Mouse (Mus musculus): ENCODE results near the gene Syn2.

Gene Syn2

DNA sequence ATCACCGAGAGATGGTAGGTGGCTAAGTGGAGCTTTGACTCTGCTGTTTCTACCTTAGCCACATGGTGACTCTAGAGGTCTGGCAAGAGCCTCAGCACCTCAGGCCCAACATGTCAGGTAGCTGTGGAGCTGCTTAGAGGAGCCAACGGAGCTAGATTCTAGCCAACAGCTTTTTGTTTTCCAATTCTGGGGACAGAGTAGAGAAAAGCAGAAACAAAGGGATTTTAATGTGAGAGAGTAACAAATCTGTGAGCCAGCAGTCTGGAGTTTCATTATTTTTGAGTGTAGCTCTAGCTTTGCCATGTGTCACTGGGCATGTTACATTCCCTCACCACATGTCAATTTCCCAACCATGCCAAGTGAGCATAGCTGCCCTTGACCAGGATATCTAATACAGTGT, 109.5 kb downstream of the Syn2 start:
- no peak for DNase-seq (ENCODE audit: low read depth, low spot score)

DNA sequence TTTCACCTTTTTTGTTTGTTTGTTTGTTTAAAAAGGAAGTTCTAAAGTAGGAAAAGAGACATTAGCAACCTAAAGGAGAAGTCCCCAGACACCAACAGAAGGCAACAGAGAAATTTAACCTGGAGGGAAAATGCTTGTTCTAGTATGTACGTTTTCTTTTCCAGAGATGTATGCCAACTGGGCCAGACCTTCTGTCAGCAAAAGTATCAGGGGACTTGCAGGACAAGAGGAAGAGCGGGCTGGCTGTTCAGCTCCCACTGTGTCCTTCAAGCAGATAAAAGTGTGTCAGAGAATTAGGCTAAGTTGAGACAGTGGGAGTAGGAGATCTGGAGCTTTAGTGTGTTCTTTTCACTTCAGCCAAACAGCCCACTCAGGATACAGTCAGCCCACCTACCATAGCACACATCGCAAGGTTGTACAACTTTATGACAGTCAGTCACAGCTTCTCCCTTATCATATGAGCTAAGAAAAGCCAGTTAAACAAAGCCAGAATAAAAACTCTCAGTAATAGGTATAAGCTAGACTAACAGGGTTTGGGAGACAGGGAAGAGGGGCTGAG, 110.9 kb downstream of the Syn2 start:
- no peak for DNase-seq (ENCODE audit: low read depth, low spot score)

DNA sequence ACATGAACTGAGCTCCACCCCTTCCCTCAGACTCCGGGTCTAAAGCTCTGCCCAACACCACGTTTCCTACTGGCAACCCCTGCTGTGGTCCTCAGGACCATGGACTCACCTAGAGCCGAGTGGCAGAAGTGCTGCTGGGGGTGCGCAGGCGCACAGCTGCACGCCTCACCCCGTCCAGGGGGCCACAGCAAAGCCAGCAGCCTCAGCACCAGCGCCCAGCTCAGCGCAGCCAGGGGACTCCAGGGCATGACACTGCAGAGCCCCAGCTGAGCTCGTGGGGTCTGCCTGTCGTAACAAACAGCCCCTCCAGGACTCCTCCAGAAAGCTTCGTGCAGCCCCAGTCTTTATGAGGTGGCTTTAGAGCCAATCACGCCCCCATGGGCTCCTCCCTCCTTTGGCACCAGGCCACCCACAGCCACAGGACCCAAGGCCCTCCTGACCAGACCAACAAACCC, 116.9 kb downstream of the Syn2 start:
- DNase-seq (ENCODE audit: low read depth, low spot score): no peak

DNA sequence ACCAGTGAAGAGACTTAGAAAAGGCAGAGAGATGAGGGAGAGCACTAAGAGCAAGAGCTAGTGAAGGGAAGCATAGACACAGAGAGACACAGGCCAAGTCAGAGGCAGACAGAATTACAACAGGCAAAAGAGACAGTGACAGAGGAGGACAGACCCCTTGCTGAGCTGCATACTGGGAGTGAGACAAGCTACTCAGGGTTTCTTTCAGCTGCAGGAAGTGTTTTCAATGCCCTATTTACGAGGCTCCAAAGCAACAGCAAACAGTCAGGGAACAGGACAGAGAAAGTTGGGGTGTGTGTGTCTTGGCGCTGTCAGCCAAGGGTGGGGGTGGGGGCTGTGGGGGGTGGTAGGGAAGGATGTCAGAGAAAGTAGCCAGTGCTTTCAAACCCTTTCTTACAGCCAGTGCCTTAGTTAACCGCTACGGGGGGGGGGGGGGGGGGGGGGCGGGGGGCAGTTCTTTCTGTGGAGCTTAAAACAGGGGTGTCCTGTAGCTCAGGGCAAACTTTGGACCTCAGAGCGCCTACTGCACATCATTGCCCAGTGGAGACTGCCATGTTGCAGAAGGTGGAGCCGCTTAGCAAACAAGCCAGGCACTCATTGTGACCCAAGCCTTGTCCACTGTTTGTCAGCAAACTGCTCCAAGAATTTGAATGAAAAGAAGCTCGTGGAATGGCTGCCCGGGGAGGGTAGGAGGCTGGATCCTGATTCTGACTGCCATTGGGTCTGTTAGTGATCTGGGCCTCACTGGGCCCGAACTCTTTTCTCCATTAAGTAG, 117.6 kb downstream of the Syn2 start, which contains the start of gene Timp4:
Timp4 (minus strand) TSS at position 107 of the 775 bp plus-strand sequence.
- DNase-seq (ENCODE audit: low read depth, low spot score): no peak

DNA sequence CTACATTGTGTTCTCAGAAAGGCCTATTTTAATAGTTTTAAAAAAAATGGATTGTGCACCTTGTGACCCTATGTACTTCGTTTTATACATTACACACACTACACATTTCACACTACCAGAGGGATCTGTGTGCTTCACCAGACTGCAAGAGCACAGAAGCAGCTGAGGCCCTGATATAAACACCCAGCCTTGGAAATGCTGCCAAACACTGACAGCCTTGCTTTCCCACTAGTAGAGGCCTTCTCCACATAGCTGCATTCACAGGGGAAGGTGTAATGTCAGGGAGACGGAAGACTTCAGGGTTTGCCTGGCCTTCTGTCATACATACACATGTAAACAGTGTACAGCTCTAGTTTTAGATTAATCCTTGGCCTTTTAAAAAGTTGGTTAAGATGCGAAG, 120.5 kb downstream of the Syn2 start:
- DNase-seq (ENCODE audit: low read depth, low spot score): no peak

DNA sequence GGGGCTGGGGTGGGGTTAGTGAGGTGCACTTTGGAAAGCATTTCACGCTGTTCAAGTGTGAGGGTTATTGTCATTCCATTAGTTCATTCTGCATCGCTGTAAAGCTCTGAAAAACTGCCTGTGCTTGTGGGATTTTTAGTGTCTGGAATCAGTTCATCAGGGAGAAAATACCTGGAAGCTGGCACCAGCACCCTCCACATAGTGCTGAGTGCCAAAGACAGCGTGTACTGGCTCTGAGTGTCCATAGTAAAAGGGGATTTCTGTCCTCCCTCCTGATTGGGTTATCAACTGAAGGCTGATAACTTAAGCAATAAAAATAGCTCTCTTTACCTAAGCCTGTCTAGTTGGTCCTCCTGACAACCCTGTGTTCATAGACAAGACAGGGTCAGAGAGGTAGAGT, 125.8 kb downstream of the Syn2 start:
- no peak for DNase-seq (ENCODE audit: low read depth, low spot score)

DNA sequence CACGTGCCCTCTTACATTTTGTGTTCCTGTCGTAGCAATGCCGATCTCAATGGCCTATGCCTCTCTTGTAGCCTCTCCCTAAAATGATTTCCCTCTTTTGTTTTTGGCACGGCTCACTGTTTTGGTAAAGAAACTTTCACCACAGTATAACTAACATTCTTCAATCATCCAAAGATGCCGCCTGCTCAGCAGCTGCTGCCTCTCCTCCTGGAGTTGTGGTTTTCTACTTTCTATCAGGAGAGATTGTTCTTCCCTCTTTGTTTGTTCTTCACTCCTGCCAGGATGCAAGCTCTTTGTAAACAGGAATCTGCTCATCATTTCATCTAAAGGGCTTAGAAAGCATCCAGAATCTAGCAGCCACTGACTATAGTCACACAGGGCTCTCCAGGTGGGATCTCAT, 132.1 kb downstream of the Syn2 start:
- no peak for DNase-seq (ENCODE audit: low read depth, low spot score)

DNA sequence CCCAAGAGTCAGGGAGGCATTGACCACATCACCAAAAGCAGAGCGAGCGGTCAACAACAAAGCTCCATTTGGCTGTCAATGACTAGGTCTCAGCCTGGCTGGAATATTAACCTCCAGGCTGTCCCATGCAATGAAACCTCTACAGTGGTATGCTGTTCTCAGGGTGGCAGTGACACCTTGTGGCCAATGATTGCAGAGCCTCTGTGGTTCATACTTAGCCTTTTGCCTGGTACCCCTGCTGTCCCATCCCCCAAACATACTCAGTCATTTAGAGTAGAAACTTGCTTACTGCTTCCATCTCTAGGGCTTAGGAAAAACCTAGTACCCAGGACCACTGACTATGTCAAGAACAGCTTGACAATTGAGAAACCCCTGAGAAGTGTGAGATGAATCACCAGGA, 133.2 kb downstream of the Syn2 start:
- peak; percentile 46 for DNase-seq (ENCODE audit: low read depth, low spot score)

DNA sequence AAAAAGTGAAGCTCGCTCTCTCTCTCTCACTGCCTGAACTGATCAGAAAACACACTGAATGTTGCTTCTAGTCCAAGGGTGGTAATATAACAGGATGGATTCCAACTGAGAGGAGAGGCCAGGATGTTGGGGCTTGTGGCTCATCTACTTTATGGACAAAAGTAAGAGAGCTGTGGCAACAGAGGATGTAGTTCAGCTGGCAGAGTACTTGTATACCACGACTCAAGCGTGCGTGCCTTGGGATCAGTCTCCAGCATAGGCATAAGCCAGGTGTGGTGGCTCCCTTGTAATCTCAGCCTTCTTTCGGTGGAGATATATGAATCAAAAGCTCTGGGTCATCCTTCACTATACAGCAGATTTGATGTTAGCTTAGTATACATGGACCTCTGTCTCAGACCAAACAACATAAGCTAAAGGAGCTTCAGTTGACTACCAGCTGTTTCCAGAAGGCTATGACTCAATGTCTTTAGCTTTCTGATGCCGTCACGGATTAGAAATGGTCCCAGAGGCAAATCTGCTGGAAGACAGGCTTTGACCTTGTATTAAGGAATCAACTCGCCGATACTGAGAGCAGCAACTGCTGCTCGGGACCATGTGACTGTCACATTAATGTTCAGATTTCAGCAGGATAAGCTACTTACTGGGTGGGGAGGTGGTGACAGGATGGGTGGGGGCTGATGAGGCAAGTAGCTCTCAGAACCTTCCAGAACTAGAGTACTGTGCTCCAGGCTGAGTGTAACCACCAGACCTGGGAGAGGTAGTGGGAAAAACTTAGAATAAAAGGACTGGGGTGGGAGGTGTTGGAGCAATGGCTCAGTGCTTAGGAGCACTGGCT, 134.1 kb downstream of the Syn2 start:
- DNase-seq (ENCODE audit: low read depth, low spot score): no peak

DNA sequence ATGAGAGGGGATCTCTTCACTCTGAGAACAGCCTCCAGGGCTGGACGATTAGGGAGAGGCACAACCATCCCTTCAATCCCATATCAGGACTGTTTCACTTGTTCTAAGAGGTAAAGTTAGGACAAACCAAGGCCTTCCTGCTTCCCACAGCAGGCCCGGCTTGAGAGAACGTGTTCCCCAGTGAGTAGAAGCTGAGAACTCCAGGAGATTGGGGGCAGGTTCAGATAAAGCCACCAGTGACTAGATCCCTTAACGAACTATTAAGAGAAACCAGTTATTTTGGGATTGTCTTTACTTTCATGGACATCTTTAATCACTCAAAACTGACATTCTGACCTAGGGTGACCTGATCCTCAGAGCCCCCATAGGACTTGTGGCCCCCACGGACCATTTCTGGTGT, 134.9 kb downstream of the Syn2 start:
- no peak for DNase-seq (ENCODE audit: low read depth, low spot score)

DNA sequence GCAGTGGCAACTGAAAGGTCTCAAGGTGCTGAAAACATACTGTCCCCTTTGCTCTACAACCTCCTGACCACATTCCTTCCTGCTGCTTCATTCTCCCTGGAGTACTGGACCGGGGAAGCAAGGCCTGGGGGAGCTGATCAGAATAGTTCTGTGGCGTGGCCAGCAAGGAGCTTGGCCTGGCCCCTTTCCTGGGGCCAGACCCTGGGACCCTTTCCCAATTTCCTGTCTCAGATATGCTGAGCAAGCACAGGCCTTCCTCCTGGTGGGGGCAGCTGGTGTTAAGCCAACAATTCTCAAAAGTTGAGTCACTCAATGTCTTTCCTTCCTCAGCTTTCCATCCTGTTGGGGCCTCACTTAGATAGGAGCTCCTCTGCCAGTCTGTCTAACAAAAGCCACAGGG, 135.4 kb downstream of the Syn2 start:
- DNase-seq (ENCODE audit: low read depth, low spot score): no peak

DNA sequence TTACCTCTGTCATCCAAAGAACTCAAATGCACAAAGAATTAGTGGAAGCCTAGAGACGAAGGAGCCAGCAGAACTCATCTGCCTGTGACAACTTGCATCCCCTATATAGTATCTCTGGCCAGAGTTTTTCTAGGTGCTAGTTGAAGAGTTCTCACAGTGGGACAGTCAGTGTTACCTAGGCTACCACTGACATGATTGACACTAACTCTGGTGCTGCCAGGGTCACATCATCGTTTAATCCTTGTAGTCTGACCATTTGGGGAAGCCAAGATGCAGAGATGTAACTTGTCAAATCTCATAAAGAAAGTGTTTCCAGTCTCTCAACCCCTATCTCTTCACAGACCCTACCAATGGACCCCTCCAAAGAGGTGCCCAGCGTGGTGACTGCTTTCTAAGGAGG, 136.6 kb downstream of the Syn2 start:
- no peak for DNase-seq (ENCODE audit: low read depth, low spot score)

DNA sequence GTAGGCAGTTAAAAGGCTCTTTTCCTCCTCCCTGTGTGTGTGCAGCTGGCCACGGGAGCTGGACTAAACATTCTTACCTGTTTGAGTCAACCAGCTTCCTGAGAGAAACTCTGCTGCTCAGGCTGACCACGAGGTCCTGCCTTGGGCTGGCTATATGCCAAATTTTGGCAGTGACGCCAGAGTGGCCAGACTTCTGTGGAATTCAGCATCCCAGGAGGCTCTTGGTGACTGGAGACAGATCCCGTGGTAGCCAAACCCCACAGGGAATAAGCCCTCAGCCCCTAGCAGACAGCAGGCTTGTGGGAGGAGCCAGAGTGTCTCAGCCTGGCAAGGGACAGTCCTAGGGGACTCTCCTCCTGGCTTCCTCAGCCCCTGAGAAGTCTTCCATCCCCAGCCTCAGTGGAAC, 137.2 kb downstream of the Syn2 start:
- DNase-seq (ENCODE audit: low read depth, low spot score): no peak

DNA sequence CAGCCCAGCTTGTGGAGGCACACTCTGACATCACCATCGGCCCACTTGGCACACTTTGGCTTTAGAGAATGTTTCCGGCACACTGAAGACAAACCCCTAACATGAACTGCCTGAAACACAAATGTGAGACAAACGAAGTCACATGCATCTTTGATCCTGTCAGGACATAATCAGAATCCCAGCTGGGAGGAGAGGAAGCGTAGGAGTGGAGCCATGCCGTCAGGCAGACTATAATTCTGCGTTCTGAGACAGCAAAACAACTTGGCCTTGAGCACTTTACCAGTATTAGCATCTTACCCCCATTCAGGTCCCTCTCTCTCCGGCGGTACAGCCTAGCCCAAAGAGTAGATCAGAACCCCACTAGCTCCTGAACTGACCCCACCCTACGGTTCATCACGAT, 138.6 kb downstream of the Syn2 start:
- no peak for DNase-seq (ENCODE audit: low read depth, low spot score)

DNA sequence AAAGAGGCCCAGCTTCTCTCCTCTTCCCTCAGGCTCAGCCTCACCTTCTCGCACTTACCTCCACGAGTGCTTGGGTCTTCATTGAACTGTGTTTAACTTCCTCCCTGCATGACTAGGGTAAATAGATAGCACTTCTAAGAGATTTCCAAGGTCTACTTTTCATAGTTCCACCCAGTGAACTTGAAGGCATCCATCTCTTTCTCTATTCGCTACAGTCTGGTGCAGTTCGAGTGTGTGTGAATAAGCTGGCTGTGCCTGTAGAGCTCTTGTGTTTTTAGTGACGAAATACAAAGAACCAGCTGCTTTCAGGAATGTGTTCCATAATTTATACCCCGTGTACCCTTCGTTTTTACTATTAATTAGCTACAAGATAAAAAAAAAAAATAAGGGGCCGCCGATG, 140.0 kb downstream of the Syn2 start:
- DNase-seq (ENCODE audit: low read depth, low spot score): no peak

DNA sequence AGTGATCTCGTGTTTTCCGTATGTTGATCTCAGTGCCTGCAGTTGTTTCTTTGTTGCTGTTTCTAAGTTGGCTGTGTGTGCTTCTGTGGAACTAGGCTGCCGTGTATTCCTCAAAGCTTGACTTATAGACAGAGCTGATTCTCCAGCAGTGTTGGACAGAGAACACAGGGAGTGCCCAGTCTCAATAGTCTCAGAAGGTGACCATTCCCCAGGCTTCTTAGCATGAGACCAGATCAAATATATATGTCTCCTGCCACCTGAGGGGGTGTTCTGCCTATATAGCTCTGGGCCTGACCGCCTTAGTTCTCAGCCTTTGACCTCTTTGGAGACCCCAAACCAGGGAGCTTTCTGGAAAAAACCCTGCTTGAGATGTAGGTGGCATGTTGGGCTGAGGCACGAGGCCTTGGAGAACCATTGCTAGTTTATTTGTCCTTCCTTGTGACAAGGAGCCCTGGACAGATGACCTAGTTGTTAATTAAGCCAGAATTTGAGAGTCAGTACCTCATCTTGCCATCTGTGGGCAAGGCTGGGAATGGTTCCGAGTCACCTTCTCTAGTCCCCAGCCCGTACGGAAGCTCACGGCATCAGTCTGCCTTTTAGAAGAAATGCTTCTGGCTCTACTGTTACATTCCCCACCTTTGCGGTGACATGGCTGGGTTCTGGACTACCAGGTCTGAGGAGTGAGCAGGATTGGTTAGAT, 140.6 kb downstream of the Syn2 start:
- no peak for DNase-seq (ENCODE audit: low read depth, low spot score)

DNA sequence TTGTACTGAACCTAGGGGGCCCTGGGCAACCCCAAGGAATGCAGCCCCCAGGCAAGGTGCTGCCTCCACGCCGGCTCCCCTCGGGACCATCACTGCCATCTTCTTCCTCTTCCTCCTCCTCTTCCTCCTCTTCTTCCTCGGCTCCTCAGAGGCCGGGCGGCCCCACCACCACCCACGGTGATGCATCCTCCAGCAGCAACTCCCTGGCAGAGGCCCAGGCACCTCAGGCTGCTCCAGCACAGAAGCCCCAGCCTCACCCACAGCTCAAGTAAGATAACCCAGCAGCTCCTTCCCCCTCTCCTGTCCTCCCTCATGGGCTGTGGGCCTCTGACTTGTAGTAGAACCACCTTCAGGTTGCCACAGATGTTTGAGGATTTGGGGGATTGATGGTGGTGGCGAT, 143.4 kb downstream of the Syn2 start:
- DNase-seq (ENCODE audit: low read depth, low spot score): no peak

DNA sequence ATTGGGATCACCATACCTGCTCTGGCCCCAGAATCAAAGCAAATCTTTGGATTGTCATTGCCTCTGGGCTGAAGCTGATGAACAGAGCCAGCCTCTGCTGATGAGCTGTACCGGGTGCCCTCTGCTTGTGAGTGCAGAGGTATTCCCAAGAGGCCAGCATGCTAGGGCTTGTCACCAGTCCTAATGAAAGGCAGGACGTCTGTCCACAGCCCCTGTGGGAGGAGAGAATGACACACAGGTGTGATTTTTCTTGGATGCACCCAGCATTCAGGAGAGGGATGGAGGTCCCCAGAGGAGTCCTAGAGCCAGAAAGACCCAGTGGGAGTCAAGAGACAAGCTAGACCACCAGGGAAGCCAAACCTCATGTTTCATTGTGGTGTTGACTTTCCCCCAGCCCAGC, 144.9 kb downstream of the Syn2 start:
- DNase-seq (ENCODE audit: low read depth, low spot score): no peak

DNA sequence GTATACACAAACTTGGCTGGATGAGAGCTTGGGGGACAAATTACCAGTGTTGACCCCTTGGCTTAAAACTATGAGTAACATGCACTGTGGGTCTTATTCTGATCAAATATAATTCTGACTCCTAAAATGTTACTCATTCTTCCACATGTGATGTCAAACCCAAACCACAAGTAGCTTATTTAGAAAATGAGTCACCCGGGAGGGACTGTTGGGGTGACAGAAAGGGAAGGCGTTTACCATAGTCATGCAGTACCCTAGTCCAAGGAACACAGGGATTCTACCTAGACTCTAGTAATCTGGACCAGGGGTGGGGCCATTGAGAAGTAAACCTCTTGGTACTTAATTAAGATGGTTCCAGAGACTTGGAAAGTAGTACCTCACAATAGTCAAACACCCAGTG, 149.5 kb downstream of the Syn2 start:
- no peak for DNase-seq (ENCODE audit: low read depth, low spot score)

DNA sequence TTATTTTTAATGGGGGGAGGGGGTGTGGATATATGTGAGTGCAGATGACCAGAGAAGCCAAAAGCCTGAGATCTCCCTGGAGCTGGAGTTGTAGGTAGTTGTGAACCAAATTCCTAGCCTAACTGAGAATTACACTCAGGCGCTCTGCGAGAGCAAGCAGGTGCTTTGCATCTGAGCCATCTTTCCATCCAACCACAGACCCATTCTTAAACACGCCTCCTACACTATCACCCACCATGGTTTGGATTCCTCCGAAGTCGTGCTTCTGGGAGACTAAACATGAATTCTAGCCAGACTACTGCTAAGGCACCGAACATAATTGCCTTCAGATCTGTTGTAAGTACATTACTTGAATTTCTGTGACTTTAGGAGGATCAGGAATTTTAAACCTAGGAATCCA, 151.7 kb downstream of the Syn2 start:
- DNase-seq (ENCODE audit: low read depth, low spot score): no peak

DNA sequence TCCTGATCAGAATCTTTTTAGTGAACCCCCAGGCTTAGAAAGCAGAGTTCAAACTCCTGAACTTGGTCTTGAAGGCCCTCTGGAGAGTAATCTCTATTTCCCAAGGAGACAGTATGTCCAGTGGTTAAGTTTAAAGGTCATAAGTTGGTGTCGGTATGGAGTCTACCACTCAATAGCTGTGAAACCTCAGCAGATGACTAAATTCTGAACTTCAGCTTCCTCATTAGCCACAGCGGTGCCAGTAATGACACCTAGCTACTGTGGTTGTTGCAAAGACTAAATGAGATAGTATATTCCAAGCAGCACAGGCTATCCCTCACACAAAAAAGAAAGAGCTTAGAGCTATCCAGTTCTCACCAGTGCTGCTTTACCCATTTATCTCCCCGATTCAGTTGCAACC, 153.5 kb downstream of the Syn2 start:
- no peak for DNase-seq (ENCODE audit: low read depth, low spot score)

DNA sequence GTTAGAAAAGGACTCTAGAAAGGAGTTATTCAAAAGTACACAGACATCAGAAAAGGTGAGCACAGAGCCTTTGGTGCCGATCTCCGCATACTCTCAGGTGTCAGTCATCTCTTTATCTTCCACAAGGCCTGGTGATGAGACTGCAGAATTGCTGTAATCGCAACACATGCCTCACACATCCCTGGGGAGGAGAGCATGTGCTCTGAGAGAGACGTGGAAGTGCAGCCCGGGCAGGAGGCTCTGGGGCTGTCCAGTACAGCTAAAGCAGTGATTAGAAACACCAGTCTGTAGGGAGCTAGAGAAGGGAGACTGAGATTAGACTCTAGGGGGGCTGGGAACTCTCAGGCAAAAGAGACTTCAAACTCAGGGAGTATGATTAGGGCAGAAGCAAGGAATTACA, 155.9 kb downstream of the Syn2 start:
- DNase-seq (ENCODE audit: low read depth, low spot score): no peak

Measured in CD4-positive, CD25-positive, alpha-beta regulatory T cell, adult 2 months (primary cell).